Mouse (Mus musculus): Measurements from ENCODE around the gene Fam172a.

GRCm38 (mm10) chr13:78179312-78180097, 477.7 kb downstream of the Fam172a start:
- TF ChIP-seq CTCF (IDR thresholded peaks at IDR 0.05; ENCODE audit: control insufficient read depth, insufficient read depth, insufficient replicate concordance, low read depth, low read length) (no peak), POLR2A (IDR thresholded peaks at IDR 0.05; ENCODE audit: control insufficient read depth, low read depth, low read length) (no peak)

Measured in testis, adult 2 months (tissue).